Mouse (Mus musculus): ENCODE measurements at regions not wholly inside any gene's neighbourhood (a gene's known extent, or its start where the extent isn't known, plus 50 kb on each side); places are given as distances from the start of the nearest gene placed in this dataset.

- Histone ChIP-seq H3K27ac (ENCODE audit: control insufficient read depth, insufficient read depth, low read depth, low read length, poor library complexity) (no peak overlapping the region), H3K4me1 (ENCODE audit: control insufficient read depth, insufficient read depth, low read length) (no peaks in the 10 kb centered on the region), H3K4me3 (replicated peaks; ENCODE audit: control insufficient read depth, low read depth, low read length) (no peak overlapping the region)
- 14% methylated on average over 8 of the region's 8 CpGs for WGBS
- TF ChIP-seq CTCF (IDR thresholded peaks at IDR 0.05; ENCODE audit: control insufficient read depth, insufficient read depth, low read length) (peak; percentile 53), POLR2A (IDR thresholded peaks at IDR 0.05; ENCODE audit: borderline replicate concordance, control insufficient read depth, low read depth, low read length) (no peak)
Observed at GRCm38 (mm10) chr6:31660778-31661177, 97.0 kb upstream of the Podxl start.

DNA sequence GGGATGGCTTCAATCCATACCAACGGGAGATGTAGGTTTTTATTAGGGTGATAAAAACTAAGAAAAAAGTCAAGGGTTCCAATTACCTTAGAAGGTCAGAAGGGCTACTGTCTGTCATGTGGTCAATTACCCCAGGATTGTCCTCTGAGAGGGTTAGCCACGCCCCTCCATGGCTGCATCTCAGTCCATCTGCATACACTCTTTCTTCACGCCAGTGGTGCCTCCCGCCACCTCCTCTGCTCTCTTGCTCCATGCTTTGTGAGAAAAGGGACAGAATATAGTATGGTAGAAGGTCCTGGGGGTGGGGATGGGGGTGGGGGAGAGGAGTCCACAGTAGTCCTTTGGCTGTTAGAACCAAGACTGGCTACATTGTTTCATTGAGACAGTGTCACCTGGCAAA lies 96.1 kb upstream of the Podxl start:
- 65% methylated on average over 4 of the region's 4 CpGs for WGBS
- Histone ChIP-seq H3K4me3 (replicated peaks; ENCODE audit: control insufficient read depth, low read depth, low read length) (no peak overlapping the region), H3K4me1 (ENCODE audit: control insufficient read depth, insufficient read depth, low read length) (no peaks in the 10 kb centered on the region), H3K27ac (ENCODE audit: control insufficient read depth, insufficient read depth, low read depth, low read length, poor library complexity) (no peak overlapping the region)
- TF ChIP-seq CTCF (IDR thresholded peaks at IDR 0.05; ENCODE audit: control insufficient read depth, insufficient read depth, low read length) (no peak), POLR2A (IDR thresholded peaks at IDR 0.05; ENCODE audit: borderline replicate concordance, control insufficient read depth, low read depth, low read length) (no peak)

DNA sequence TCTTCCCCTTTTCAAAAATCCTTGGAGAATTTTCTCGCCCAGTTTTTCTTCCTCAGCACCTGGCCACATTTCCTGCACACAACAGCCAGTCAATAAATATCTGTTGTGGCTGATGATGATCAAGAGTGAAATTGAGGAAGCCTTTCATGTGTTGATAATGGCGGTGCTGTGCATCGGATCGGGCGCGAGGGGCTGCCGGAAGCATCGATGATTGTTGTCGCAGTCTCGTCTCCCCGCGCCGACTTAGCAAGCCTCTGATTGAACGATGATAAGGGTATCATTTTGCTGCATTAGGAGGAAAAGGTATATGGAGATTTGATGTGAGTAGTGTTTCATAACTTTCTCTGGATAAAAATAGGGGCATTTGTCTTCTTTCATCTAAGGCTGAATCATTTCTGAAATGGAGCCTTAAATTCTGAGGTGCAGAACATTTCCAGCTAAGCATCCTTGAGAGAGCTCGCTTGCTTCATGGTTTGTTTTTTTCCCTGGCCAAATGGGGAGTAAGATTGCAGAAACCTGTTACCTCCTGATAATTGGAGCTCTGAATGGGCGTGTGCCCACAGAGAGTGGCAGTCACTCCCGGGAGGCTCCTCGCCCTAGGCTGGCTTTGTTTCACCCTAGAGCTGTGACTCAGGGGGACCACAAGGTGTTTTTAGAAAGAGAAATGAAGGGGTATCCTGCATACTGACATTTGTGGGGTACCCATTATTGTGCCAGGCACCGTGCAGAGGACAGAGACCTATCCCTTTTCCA lies 94.8 kb upstream of the Podxl start:
- 71% methylated on average over 19 of the region's 19 CpGs for WGBS

DNA sequence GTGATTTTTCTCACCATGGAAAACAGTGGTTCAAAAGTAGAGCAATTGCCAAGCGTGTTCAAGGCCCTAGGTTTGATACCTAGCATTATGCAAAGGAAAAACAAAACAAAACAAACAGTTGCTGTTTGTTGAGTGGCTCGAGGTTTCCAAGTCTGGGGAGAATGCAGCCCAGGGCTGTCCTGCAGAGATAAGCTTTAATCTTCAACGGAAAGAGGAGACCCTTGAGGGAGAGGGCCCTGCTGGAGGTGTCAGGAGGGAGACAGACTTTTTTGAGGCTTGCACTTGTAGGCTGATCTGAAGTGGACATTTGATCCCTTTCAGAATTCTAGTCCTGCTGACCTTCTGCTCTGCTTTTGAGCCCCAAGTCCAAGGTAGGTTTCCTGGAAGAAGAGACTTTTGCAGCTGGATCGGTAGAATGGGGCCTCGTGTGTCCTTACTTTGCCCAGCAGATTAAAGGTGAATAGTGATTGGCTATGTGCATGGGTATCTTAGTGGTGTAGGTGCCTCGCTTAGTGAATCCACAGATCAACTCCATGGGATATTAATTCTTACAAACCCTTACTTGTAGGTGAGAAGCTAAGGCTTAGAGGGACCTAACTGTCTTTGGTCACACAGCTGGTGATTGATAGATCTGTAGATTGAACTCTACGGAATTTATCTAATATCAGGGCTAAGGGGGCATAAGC lies 87.2 kb upstream of the Podxl start:
- WGBS = 55% methylated on average over 7 of the region's 7 CpGs
- no peak overlapping the region for H3K4me3 ChIP-seq (replicated peaks; ENCODE audit: control insufficient read depth, low read depth, low read length)
- TF ChIP-seq POLR2A (IDR thresholded peaks at IDR 0.05; ENCODE audit: borderline replicate concordance, control insufficient read depth, low read depth, low read length) (no peak), CTCF (IDR thresholded peaks at IDR 0.05; ENCODE audit: control insufficient read depth, insufficient read depth, low read length) (no peak)
- H3K27ac ChIP-seq (ENCODE audit: control insufficient read depth, insufficient read depth, low read depth, low read length, poor library complexity) = no peak overlapping the region
- H3K4me1 ChIP-seq (ENCODE audit: control insufficient read depth, insufficient read depth, low read length) = no peaks in the 10 kb centered on the region; the same call in 1 of the 2 replicates

More for the DNA sequence above, 94.8 kb upstream of the Podxl start:
- Histone ChIP-seq H3K27ac (ENCODE audit: control insufficient read depth, insufficient read depth, low read depth, low read length, poor library complexity) (no peak overlapping the region), H3K4me3 (replicated peaks; ENCODE audit: control insufficient read depth, low read depth, low read length) (no peak overlapping the region), H3K4me1 (ENCODE audit: control insufficient read depth, insufficient read depth, low read length) (no peaks in the 10 kb centered on the region)
- TF ChIP-seq CTCF (IDR thresholded peaks at IDR 0.05; ENCODE audit: control insufficient read depth, insufficient read depth, low read length) = no peak
- no peak for TF ChIP-seq POLR2A (IDR thresholded peaks at IDR 0.05; ENCODE audit: borderline replicate concordance, control insufficient read depth, low read depth, low read length)

DNA sequence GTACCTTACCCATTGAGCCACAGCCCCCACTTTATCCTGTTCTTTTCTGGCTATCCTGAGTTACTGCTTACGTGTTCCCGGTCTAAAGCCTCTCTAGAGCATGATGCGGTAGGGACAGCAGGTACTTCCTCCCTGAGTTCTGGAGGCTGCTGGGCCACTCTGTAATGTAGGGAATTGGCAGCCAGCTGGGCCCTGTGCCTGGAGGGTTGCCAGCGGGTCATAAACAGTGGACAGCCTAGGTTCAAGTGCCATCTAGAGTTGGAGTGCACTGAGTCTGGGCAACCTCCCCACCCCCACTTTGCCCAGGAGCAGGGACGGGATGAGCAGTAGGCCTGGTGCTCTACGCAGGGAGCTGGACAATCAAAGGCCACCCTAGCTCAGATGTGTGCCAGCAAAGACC lies 81.5 kb upstream of the Podxl start:
- Histone ChIP-seq H3K4me3 (replicated peaks; ENCODE audit: control insufficient read depth, low read depth, low read length) (no peak overlapping the region), H3K4me1 (ENCODE audit: control insufficient read depth, insufficient read depth, low read length) (no peaks in the 10 kb centered on the region; the same call in 1 of the 2 replicates), H3K27ac (ENCODE audit: control insufficient read depth, insufficient read depth, low read depth, low read length, poor library complexity) (no peak overlapping the region)
- WGBS = 84% methylated on average over 6 of the region's 6 CpGs
- TF ChIP-seq CTCF (IDR thresholded peaks at IDR 0.05; ENCODE audit: control insufficient read depth, insufficient read depth, low read length) = no peak
- no peak for TF ChIP-seq POLR2A (IDR thresholded peaks at IDR 0.05; ENCODE audit: borderline replicate concordance, control insufficient read depth, low read depth, low read length)

DNA sequence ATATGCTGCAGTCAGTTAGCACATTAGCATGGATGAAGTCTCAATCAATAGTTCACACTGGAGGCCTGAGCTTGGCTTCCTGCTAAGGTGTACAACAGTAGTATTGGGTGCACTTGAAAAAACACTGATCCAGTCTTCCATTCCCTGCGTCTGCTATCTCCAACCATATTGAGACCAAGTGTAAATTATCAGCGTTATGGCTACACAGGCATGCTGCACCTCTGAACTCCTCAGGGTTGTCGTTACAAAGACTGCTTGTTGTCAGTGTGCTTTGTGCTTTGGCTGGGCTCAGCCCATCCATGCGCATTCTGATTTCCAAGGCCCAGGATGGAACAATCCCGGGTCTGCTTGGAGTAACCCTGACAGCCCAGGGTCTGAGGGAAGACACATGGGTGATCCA lies 80.7 kb upstream of the Podxl start:
- Histone ChIP-seq H3K4me1 (ENCODE audit: control insufficient read depth, insufficient read depth, low read length) (no peaks in the 10 kb centered on the region; the same call in 1 of the 2 replicates), H3K4me3 (replicated peaks; ENCODE audit: control insufficient read depth, low read depth, low read length) (no peak overlapping the region), H3K27ac (ENCODE audit: control insufficient read depth, insufficient read depth, low read depth, low read length, poor library complexity) (no peak overlapping the region)
- WGBS = 84% methylated on average over 5 of the region's 5 CpGs
- TF ChIP-seq POLR2A (IDR thresholded peaks at IDR 0.05; ENCODE audit: borderline replicate concordance, control insufficient read depth, low read depth, low read length) (no peak), CTCF (IDR thresholded peaks at IDR 0.05; ENCODE audit: control insufficient read depth, insufficient read depth, low read length) (no peak)

- H3K27ac ChIP-seq (ENCODE audit: control insufficient read depth, insufficient read depth, low read depth, low read length, poor library complexity) = no peak overlapping the region
- no peak for TF ChIP-seq CTCF (IDR thresholded peaks at IDR 0.05; ENCODE audit: control insufficient read depth, insufficient read depth, low read length)
- TF ChIP-seq POLR2A (IDR thresholded peaks at IDR 0.05; ENCODE audit: borderline replicate concordance, control insufficient read depth, low read depth, low read length) = no peak
- no peaks in the 10 kb centered on the region; the same call in 1 of the 2 replicates for H3K4me1 ChIP-seq (ENCODE audit: control insufficient read depth, insufficient read depth, low read length)
- WGBS = 3% methylated on average over 13 of the region's 13 CpGs
- no peak overlapping the region for H3K4me3 ChIP-seq (replicated peaks; ENCODE audit: control insufficient read depth, low read depth, low read length)
Observed at GRCm38 (mm10) chr6:31642451-31642942, 78.7 kb upstream of the Podxl start.

- Histone ChIP-seq H3K4me3 (replicated peaks; ENCODE audit: control insufficient read depth, low read depth, low read length) (no peak overlapping the region), H3K4me1 (ENCODE audit: control insufficient read depth, insufficient read depth, low read length) (no peaks in the 10 kb centered on the region; the same call in 1 of the 2 replicates), H3K27ac (ENCODE audit: control insufficient read depth, insufficient read depth, low read depth, low read length, poor library complexity) (no peak overlapping the region)
- TF ChIP-seq POLR2A (IDR thresholded peaks at IDR 0.05; ENCODE audit: borderline replicate concordance, control insufficient read depth, low read depth, low read length) = no peak
- TF ChIP-seq CTCF (IDR thresholded peaks at IDR 0.05; ENCODE audit: control insufficient read depth, insufficient read depth, low read length) = no peak
- WGBS = 63% methylated on average over 2 of the region's 2 CpGs
Observed at GRCm38 (mm10) chr6:31640745-31641144, 77.0 kb upstream of the Podxl start.

All from bone marrow, adult 2 months (tissue).